Mouse (Mus musculus): ENCODE results near the gene Jak3. TPM values are rescaled to one million over a fixed set of nuclear protein-coding genes. Genes with fewer than 3 reads are reported as not detected.

Jak3 gene
- polyA plus RNA-seq, 1 experiment from 2014 or later: 6.3 TPM

GRCm38 (mm10) chr8:71674071-71674470 lies 2.0 kb upstream of the Jak3 start:
- no peak overlapping the region for H3K9ac ChIP-seq (ENCODE audit: low read length)
- H3K36me3 ChIP-seq (ENCODE audit: control insufficient read depth, insufficient read depth, low read length): no peaks in the 10 kb centered on the region
- peaks cover 2 to 37% of the 10 kb centered on the region in 2 experiments for H3K4me1 ChIP-seq (ENCODE audit: control insufficient read depth in 2 of 2, insufficient read depth in 2 of 2, low read length in 2 of 2)
- H3K9me3 ChIP-seq (ENCODE audit: control insufficient read depth, low read length): no peaks in the 10 kb centered on the region
- no peak overlapping the region for H3K4me3 ChIP-seq (ENCODE audit: control insufficient read depth in 1 of 2, insufficient read depth in 1 of 2, low read depth in 1 of 2, low read length in 2 of 2)
- 69% methylated on average over 2 of the region's 2 CpGs for WGBS
- no peak overlapping the region for H3K4me2 ChIP-seq (ENCODE audit: low read length)
- H3K27ac ChIP-seq (replicated peaks in 1 of 2; ENCODE audit: control insufficient read depth in 1 of 2, insufficient read depth in 1 of 2, low read depth in 2 of 2, low read length in 2 of 2): no peak overlapping the region
- H3K27me3 ChIP-seq (ENCODE audit: control insufficient read depth, insufficient read depth, low read length): peaks cover 11% of the 10 kb centered on the region
- no peak for ATAC-seq (ENCODE audit: insufficient number of reproducible peaks, insufficient read depth, low FRiP score, low read depth)

GRCm38 (mm10) chr8:71675456-71676019 lies 558 bp upstream of the Jak3 start:
- ATAC-seq (ENCODE audit: insufficient number of reproducible peaks, insufficient read depth, low FRiP score, low read depth): no peak
- Histone ChIP-seq H3K36me3 (ENCODE audit: control insufficient read depth, insufficient read depth, low read length) (no peaks in the 10 kb centered on the region), H3K27ac (replicated peaks in 1 of 2; ENCODE audit: control insufficient read depth in 1 of 2, insufficient read depth in 1 of 2, low read depth in 2 of 2, low read length in 2 of 2) (peak overlapping the region in 1 of 2 experiments; percentile 72; a peak in 1 of 4 replicates), H3K9ac (ENCODE audit: low read length) (peak overlapping the region; percentile 88), H3K4me3 (ENCODE audit: control insufficient read depth in 1 of 2, insufficient read depth in 1 of 2, low read depth in 1 of 2, low read length in 2 of 2) (peak overlapping the region; percentile 89 to 95; a peak in 2 of 4 replicates), H3K9me3 (ENCODE audit: control insufficient read depth, low read length) (no peaks in the 10 kb centered on the region), H3K27me3 (ENCODE audit: control insufficient read depth, insufficient read depth, low read length) (peaks cover 22% of the 10 kb centered on the region), H3K4me2 (ENCODE audit: low read length) (peak overlapping the region; percentile 80), H3K4me1 (ENCODE audit: control insufficient read depth in 2 of 2, insufficient read depth in 2 of 2, low read length in 2 of 2) (peaks cover 10 to 40% of the 10 kb centered on the region in 2 experiments)
- 34% methylated on average over 9 of the region's 9 CpGs for WGBS

- 52% methylated on average over 9 of the region's 9 CpGs for WGBS
- Histone ChIP-seq H3K36me3 (ENCODE audit: control insufficient read depth, insufficient read depth, low read length) (no peaks in the 10 kb centered on the region), H3K9me3 (ENCODE audit: control insufficient read depth, low read length) (no peaks in the 10 kb centered on the region), H3K4me3 (ENCODE audit: control insufficient read depth in 1 of 2, insufficient read depth in 1 of 2, low read depth in 1 of 2, low read length in 2 of 2) (peak overlapping the region; percentile 89 to 95), H3K27me3 (ENCODE audit: control insufficient read depth, insufficient read depth, low read length) (peaks cover 35% of the 10 kb centered on the region), H3K27ac (replicated peaks in 1 of 2; ENCODE audit: control insufficient read depth in 1 of 2, insufficient read depth in 1 of 2, low read depth in 2 of 2, low read length in 2 of 2) (peak overlapping the region; percentile 52 to 72; a peak in 3 of 4 replicates), H3K4me2 (ENCODE audit: low read length) (peak overlapping the region; percentile 80), H3K4me1 (ENCODE audit: control insufficient read depth in 2 of 2, insufficient read depth in 2 of 2, low read length in 2 of 2) (peaks cover 10 to 32% of the 10 kb centered on the region in 2 experiments), H3K9ac (ENCODE audit: low read length) (peak overlapping the region; percentile 88)
- ATAC-seq (ENCODE audit: insufficient number of reproducible peaks, insufficient read depth, low FRiP score, low read depth): no peak
Observed at GRCm38 (mm10) chr8:71676803-71677202, 707 bp downstream of the Jak3 start.

GRCm38 (mm10) chr8:71677555-71677954 lies 1.5 kb downstream of the Jak3 start:
- Histone ChIP-seq H3K4me2 (ENCODE audit: low read length) (peak overlapping the region; percentile 80), H3K4me3 (ENCODE audit: control insufficient read depth in 1 of 2, insufficient read depth in 1 of 2, low read depth in 1 of 2, low read length in 2 of 2) (no peak overlapping the region), H3K9me3 (ENCODE audit: control insufficient read depth, low read length) (no peaks in the 10 kb centered on the region), H3K36me3 (ENCODE audit: control insufficient read depth, insufficient read depth, low read length) (no peaks in the 10 kb centered on the region), H3K9ac (ENCODE audit: low read length) (no peak overlapping the region), H3K4me1 (ENCODE audit: control insufficient read depth in 2 of 2, insufficient read depth in 2 of 2, low read length in 2 of 2) (peaks cover 10 to 27% of the 10 kb centered on the region in 2 experiments; a peak in 3 of 4 replicates), H3K27ac (replicated peaks in 1 of 2; ENCODE audit: control insufficient read depth in 1 of 2, insufficient read depth in 1 of 2, low read depth in 2 of 2, low read length in 2 of 2) (peak overlapping the region; percentile 39 to 72; a peak in 2 of 4 replicates), H3K27me3 (ENCODE audit: control insufficient read depth, insufficient read depth, low read length) (peaks cover 43% of the 10 kb centered on the region)
- ATAC-seq (ENCODE audit: insufficient number of reproducible peaks, insufficient read depth, low FRiP score, low read depth): no peak

- 54% methylated on average over 4 of the region's 4 CpGs for WGBS
- H3K9me3 ChIP-seq (ENCODE audit: control insufficient read depth, low read length): no peaks in the 10 kb centered on the region
- H3K36me3 ChIP-seq (ENCODE audit: control insufficient read depth, insufficient read depth, low read length): no peaks in the 10 kb centered on the region
- peaks cover 10 to 27% of the 10 kb centered on the region in 2 experiments; a peak in 3 of 4 replicates for H3K4me1 ChIP-seq (ENCODE audit: control insufficient read depth in 2 of 2, insufficient read depth in 2 of 2, low read length in 2 of 2)
- no peak overlapping the region for H3K27ac ChIP-seq (replicated peaks in 1 of 2; ENCODE audit: control insufficient read depth in 1 of 2, insufficient read depth in 1 of 2, low read depth in 2 of 2, low read length in 2 of 2)
- no peak for ATAC-seq (ENCODE audit: insufficient number of reproducible peaks, insufficient read depth, low FRiP score, low read depth)
- H3K4me2 ChIP-seq (ENCODE audit: low read length): peak overlapping the region; percentile 80; the same call in 1 of the 2 replicates
- no peak overlapping the region for H3K4me3 ChIP-seq (ENCODE audit: control insufficient read depth in 1 of 2, insufficient read depth in 1 of 2, low read depth in 1 of 2, low read length in 2 of 2)
- H3K27me3 ChIP-seq (ENCODE audit: control insufficient read depth, insufficient read depth, low read length): peaks cover 49% of the 10 kb centered on the region
- H3K9ac ChIP-seq (ENCODE audit: low read length): no peak overlapping the region
Observed at GRCm38 (mm10) chr8:71678216-71678615, 2.1 kb downstream of the Jak3 start.

- peak overlapping the region; percentile 71 for H3K4me2 ChIP-seq (ENCODE audit: low read length)
- no peak overlapping the region for H3K27ac ChIP-seq (replicated peaks in 1 of 2; ENCODE audit: control insufficient read depth in 1 of 2, insufficient read depth in 1 of 2, low read depth in 2 of 2, low read length in 2 of 2)
- peak overlapping the region; percentile 55; the same call in 1 of the 2 replicates for H3K9ac ChIP-seq (ENCODE audit: low read length)
- no peaks in the 10 kb centered on the region for H3K9me3 ChIP-seq (ENCODE audit: control insufficient read depth, low read length)
- no peaks in the 10 kb centered on the region for H3K36me3 ChIP-seq (ENCODE audit: control insufficient read depth, insufficient read depth, low read length)
- no peak for ATAC-seq (ENCODE audit: insufficient number of reproducible peaks, insufficient read depth, low FRiP score, low read depth)
- H3K4me1 ChIP-seq (ENCODE audit: control insufficient read depth in 2 of 2, insufficient read depth in 2 of 2, low read length in 2 of 2): peaks cover 10 to 27% of the 10 kb centered on the region in 2 experiments; a peak in 3 of 4 replicates
- peaks cover 58% of the 10 kb centered on the region for H3K27me3 ChIP-seq (ENCODE audit: control insufficient read depth, insufficient read depth, low read length)
- 24% methylated on average over 16 of the region's 16 CpGs for WGBS
- peak overlapping the region; percentile 33 to 35 for H3K4me3 ChIP-seq (ENCODE audit: control insufficient read depth in 1 of 2, insufficient read depth in 1 of 2, low read depth in 1 of 2, low read length in 2 of 2)
Observed at GRCm38 (mm10) chr8:71679116-71679515, 3.0 kb downstream of the Jak3 start.

- Histone ChIP-seq H3K27ac (replicated peaks in 1 of 2; ENCODE audit: control insufficient read depth in 1 of 2, insufficient read depth in 1 of 2, low read depth in 2 of 2, low read length in 2 of 2) (no peak overlapping the region), H3K4me3 (ENCODE audit: control insufficient read depth in 1 of 2, insufficient read depth in 1 of 2, low read depth in 1 of 2, low read length in 2 of 2) (peak overlapping the region; percentile 33 to 35), H3K36me3 (ENCODE audit: control insufficient read depth, insufficient read depth, low read length) (no peaks in the 10 kb centered on the region), H3K4me1 (ENCODE audit: control insufficient read depth in 2 of 2, insufficient read depth in 2 of 2, low read length in 2 of 2) (peaks cover 10 to 27% of the 10 kb centered on the region in 2 experiments; a peak in 3 of 4 replicates), H3K9ac (ENCODE audit: low read length) (peak overlapping the region; percentile 55; the same call in 1 of the 2 replicates), H3K4me2 (ENCODE audit: low read length) (peak overlapping the region; percentile 71), H3K27me3 (ENCODE audit: control insufficient read depth, insufficient read depth, low read length) (peaks cover 64% of the 10 kb centered on the region), H3K9me3 (ENCODE audit: control insufficient read depth, low read length) (no peaks in the 10 kb centered on the region)
- WGBS: 11% methylated on average over 46 of the region's 46 CpGs
- ATAC-seq (ENCODE audit: insufficient number of reproducible peaks, insufficient read depth, low FRiP score, low read depth): no peak
Observed at GRCm38 (mm10) chr8:71679550-71680168, 3.6 kb downstream of the Jak3 start.

All from heart, embryonic 14.5 days (tissue).